Mouse (Mus musculus) CH12.LX (cell line): ENCODE measurements around the gene Mamdc4. TPM values are rescaled to one million over a fixed set of nuclear protein-coding genes. Genes with fewer than 3 reads are reported as not detected.

Experiments used
- DNase-seq: peaks from one replicate; pipeline ENCODE4 v3.0.0-alpha.2; 2013; ENCODE audit errors: extremely low read depth
- H3K27ac ChIP-seq: 2 replicates; pipeline ENCODE4 v1.5.1; 2012; ENCODE audit warnings: low read depth, mild to moderate bottlenecking, control low read depth, moderate library complexity; ENCODE audit not compliant: insufficient read depth
- H3K27me3 ChIP-seq: replicated peaks from 2 replicates; pipeline ENCODE3; 2012; ENCODE audit warnings: inconsistent platforms
- H3K36me3 ChIP-seq, 2 experiments: replicated peaks in 1 of 2; 2 replicates each; pipeline versions ENCODE3 to v1.6.1; 2012; ENCODE audit warnings: inconsistent platforms in 1 of 2, low read length in 1 of 2, mild to moderate bottlenecking in 1 of 2, mixed read lengths in 1 of 2, moderate library complexity in 1 of 2; ENCODE audit not compliant: control insufficient read depth in 1 of 2, insufficient read depth in 1 of 2
- H3K4me1 ChIP-seq, 2 experiments: 2 replicates each; pipeline ENCODE4 v1.6.1; 2012; ENCODE audit warnings: inconsistent platforms in 1 of 2, moderate library complexity in 1 of 2; ENCODE audit not compliant: insufficient read depth in 2 of 2, control insufficient read depth in 1 of 2
- H3K4me2 ChIP-seq: 2 replicates; pipeline ENCODE4 v1.6.1; 2012; ENCODE audit warnings: low read depth, mild to moderate bottlenecking, control low read depth; ENCODE audit not compliant: poor library complexity, insufficient read depth, severe bottlenecking
- H3K4me3 ChIP-seq, 3 experiments: fragments of 150-350 bp in 1 of 3; sonication (generic) in 1 of 3; replicated peaks in 1 of 3; 2 replicates each; pipeline versions ENCODE3 to v1.5.1; 2011 to 2012; ENCODE audit warnings: low read depth in 2 of 3, low read length in 2 of 3, mild to moderate bottlenecking in 2 of 3, moderate library complexity in 2 of 3, control low read depth in 1 of 3, improper control_type of control experiment in 1 of 3, inconsistent platforms in 1 of 3, mixed read lengths in 1 of 3; ENCODE audit not compliant: poor library complexity in 1 of 3
- H3K79me2 ChIP-seq: replicated peaks from 2 replicates; pipeline ENCODE4 v1.6.1; 2012; ENCODE audit warnings: mild to moderate bottlenecking, moderate library complexity; ENCODE audit not compliant: control insufficient read depth, poor library complexity, insufficient read depth, severe bottlenecking; ENCODE audit errors: extremely low read depth
- H3K9ac ChIP-seq: 2 replicates; pipeline ENCODE4 v1.6.1; 2012; ENCODE audit warnings: low read depth, mild to moderate bottlenecking, control low read depth, moderate library complexity; ENCODE audit not compliant: insufficient read depth
- H3K9me3 ChIP-seq: replicated peaks from 2 replicates; pipeline ENCODE3; 2012; ENCODE audit warnings: low read length, inconsistent platforms, mixed read lengths
- BHLHE40 ChIP-seq: IDR thresholded peaks from 2 replicates; pipeline ENCODE4 v1.6.1; 2011; ENCODE audit warnings: mild to moderate bottlenecking, low read depth, low read length, improper control_type of control experiment
- E2F4 ChIP-seq: IDR thresholded peaks from 2 replicates; pipeline ENCODE4 v1.6.1; 2011; ENCODE audit warnings: low read depth, low read length, improper control_type of control experiment; ENCODE audit not compliant: insufficient replicate concordance
- ELF1 ChIP-seq: IDR thresholded peaks from 2 replicates; pipeline ENCODE4 v1.6.1; 2014; ENCODE audit warnings: low read depth, mild to moderate bottlenecking, inconsistent platforms, low read length, improper control_type of control experiment
- EP300 ChIP-seq: IDR thresholded peaks from 2 replicates; pipeline ENCODE4 v1.6.1; 2011; ENCODE audit warnings: low read length, improper control_type of control experiment
- HCFC1 ChIP-seq: IDR thresholded peaks from 2 replicates; pipeline ENCODE4 v1.6.1; 2012; ENCODE audit warnings: low read depth, mild to moderate bottlenecking, inconsistent platforms, low read length, improper control_type of control experiment
- KAT2A ChIP-seq: IDR thresholded peaks from 2 replicates; pipeline ENCODE4 v1.6.1; 2012; ENCODE audit warnings: low read length, improper control_type of control experiment, inconsistent platforms; ENCODE audit not compliant: insufficient replicate concordance
- MAFK ChIP-seq: IDR thresholded peaks from 2 replicates; pipeline ENCODE4 v1.6.1; 2011; ENCODE audit warnings: low read length, improper control_type of control experiment; ENCODE audit not compliant: insufficient replicate concordance
- MAX ChIP-seq: IDR thresholded peaks from 2 replicates; pipeline ENCODE4 v1.6.1; 2011; ENCODE audit warnings: low read length, improper control_type of control experiment
- MAZ ChIP-seq: IDR thresholded peaks from 2 replicates; pipeline ENCODE4 v1.6.1; 2012; ENCODE audit warnings: low read depth, mild to moderate bottlenecking, inconsistent platforms, low read length, improper control_type of control experiment, moderate library complexity
- PAX5 ChIP-seq: IDR thresholded peaks from 2 replicates; pipeline ENCODE4 v1.6.1; 2012; ENCODE audit warnings: low read length, inconsistent platforms, mixed read lengths
- POLR2AphosphoS2 ChIP-seq: IDR thresholded peaks from 2 replicates; pipeline ENCODE4 v1.6.1; 2011; ENCODE audit warnings: low read depth, low read length, improper control_type of control experiment
- RAD21 ChIP-seq: IDR thresholded peaks from 2 replicates; pipeline ENCODE4 v1.6.1; 2011; ENCODE audit warnings: low read depth, mild to moderate bottlenecking, low read length, improper control_type of control experiment, moderate library complexity
- RCOR1 ChIP-seq: conservative IDR thresholded peaks from 2 replicates; pipeline ENCODE4 v1.6.1; 2012; ENCODE audit warnings: low read depth, mild to moderate bottlenecking, inconsistent platforms, low read length, improper control_type of control experiment
- SMC3 ChIP-seq: IDR thresholded peaks from 2 replicates; pipeline ENCODE4 v1.6.1; 2011; ENCODE audit warnings: low read depth, low read length, improper control_type of control experiment
- TBP ChIP-seq: conservative IDR thresholded peaks from 2 replicates; pipeline ENCODE4 v1.6.1; 2011; ENCODE audit warnings: low read depth, low read length, improper control_type of control experiment
- TCF12 ChIP-seq: IDR thresholded peaks from 2 replicates; pipeline ENCODE4 v1.6.1; 2014; ENCODE audit warnings: low read depth, mild to moderate bottlenecking, inconsistent platforms, low read length, improper control_type of control experiment
- UBTF ChIP-seq: IDR thresholded peaks from 2 replicates; pipeline ENCODE4 v1.6.1; 2012; ENCODE audit warnings: low read depth, mild to moderate bottlenecking, inconsistent platforms, low read length, improper control_type of control experiment, moderate library complexity
- USF1 ChIP-seq: IDR thresholded peaks from 2 replicates; pipeline ENCODE4 v1.6.1; 2014; ENCODE audit warnings: low read depth, mild to moderate bottlenecking, inconsistent platforms, low read length, improper control_type of control experiment
- USF2 ChIP-seq: conservative IDR thresholded peaks from 2 replicates; pipeline ENCODE4 v1.6.1; 2011; ENCODE audit warnings: low read depth, low read length, improper control_type of control experiment
- ZC3H11A ChIP-seq: IDR thresholded peaks from 2 replicates; pipeline ENCODE4 v1.6.1; 2012; ENCODE audit warnings: low read depth, mild to moderate bottlenecking, inconsistent platforms, low read length, improper control_type of control experiment
- ZNF384 ChIP-seq: IDR thresholded peaks from 2 replicates; pipeline ENCODE4 v1.6.1; 2012; ENCODE audit warnings: low read depth, low read length, improper control_type of control experiment, inconsistent platforms
- dilution Hi-C: fragments of 300-500 bp; cut with MboI; formaldehyde crosslinking; loops from 2 replicates; pipeline ENCODE4 v1.14.3; 2020; ENCODE audit warnings: low sequenced_read_pairs; ENCODE audit not compliant: extremely low pct_unique_long_range_greater_than_20kb, extremely low pct_ligation_motif_present
- in situ Hi-C: fragments of 300-500 bp; cut with MboI; formaldehyde crosslinking; loops from 3 replicates; pipeline ENCODE4 v1.14.3; 2019; ENCODE audit warnings: low sequenced_read_pairs, low pct_ligation_motif_present, low pct_unique_long_range_greater_than_20kb, mixed read lengths
- polyA plus RNA-seq: library from polyadenylated mRNA; unstranded; fragments of >175 nt; gene quantifications from 2 replicates; pipeline ENCODE4 v1.2.1, GENCODE M21; 2012; ENCODE audit warnings: low read depth; ENCODE audit not compliant: insufficient read length
- total RNA-seq, 2 experiments: library from RNA; depleted of rRNA; stranded (reverse); fragments of 300-350 nt in 1 of 2; fragments of >200 nt in 1 of 2; gene quantifications; 2 replicates each; pipeline ENCODE4 v1.2.3; 2012 to 2014

Mamdc4 gene
- total and polyA plus RNA-seq, 3 experiments, result 4.4 to 34.9 (median 11.5) TPM

GRCm38 (mm10) chr2:25565741-25566140 lies 8.9 kb downstream of the Mamdc4 start:
- Histone ChIP-seq H3K9ac (no peak overlapping the region), H3K4me1 (no peaks in the 10 kb centered on the region; a peak in 1 of 4 replicates), H3K79me2 (no peaks in the 10 kb centered on the region), H3K4me3 (no peak overlapping the region), H3K27ac (no peak overlapping the region)
- TF ChIP-seq PAX5, result no peak
- no peak for TF ChIP-seq E2F4
- TF ChIP-seq SMC3, result no peak
- TF ChIP-seq ZC3H11A, result no peak
- TF ChIP-seq MAX, result no peak
- no peak for TF ChIP-seq TCF12
- TF ChIP-seq MAZ, result no peak
- no peak for TF ChIP-seq USF1
- no peak for TF ChIP-seq POLR2AphosphoS2
- TF ChIP-seq USF2, result no peak
- TF ChIP-seq ELF1, result no peak
- TF ChIP-seq EP300, result no peak
- TF ChIP-seq HCFC1, result no peak
- TF ChIP-seq UBTF, result no peak
- TF ChIP-seq, all 38 proteins: peak for 0
- in situ Hi-C loops (no loop called here), dilution Hi-C loops (no loop called here)
- H3K9me3 ChIP-seq, result no peaks in the 10 kb centered on the region
- no peak overlapping the region for H3K4me2 ChIP-seq
- peaks cover 79 to 100% of the 10 kb centered on the region in 2 experiments for H3K36me3 ChIP-seq
- no peaks in the 10 kb centered on the region for H3K27me3 ChIP-seq
- DNase-seq, result no peak

GRCm38 (mm10) chr2:25561946-25562345 lies 12.7 kb downstream of the Mamdc4 start:
- Histone ChIP-seq H3K4me3 (no peak overlapping the region), H3K9me3 (no peaks in the 10 kb centered on the region), H3K9ac (no peak overlapping the region), H3K4me1 (peaks cover 8 to 15% of the 10 kb centered on the region in 2 experiments), H3K27ac (no peak overlapping the region), H3K36me3 (peaks cover 67 to 78% of the 10 kb centered on the region in 2 experiments), H3K79me2 (peaks cover 25% of the 10 kb centered on the region), H3K4me2 (no peak overlapping the region), H3K27me3 (no peaks in the 10 kb centered on the region)
- dilution Hi-C loops, result no loop called here
- TF ChIP-seq BHLHE40 (no peak), KAT2A (no peak), EP300 (no peak), TBP (no peak), RCOR1 (no peak), MAFK (no peak), ZNF384 (no peak), E2F4 (no peak), PAX5 (no peak), RAD21 (no peak)
- in situ Hi-C loops, result no loop called here
- DNase-seq, result no peak
